Mouse (Mus musculus) embryonic facial prominence, embryonic 15.5 days (tissue): ENCODE results near the gene Sell. TPM values are rescaled to one million over a fixed set of nuclear protein-coding genes. Genes with fewer than 3 reads are reported as not detected.
"Not testable (repeated sequence)": the region's sequence is repeated elsewhere in the genome, so short reads cannot be mapped to it uniquely, and the experiment has no call there.

Experiments used
- ATAC-seq: fragments of 200-750 bp; cut with Nextera tagmentation; 2 replicates; pipeline ENCODE4 v1.8.0; 2017; ENCODE audit warnings: low read depth, moderate TSS enrichment; ENCODE audit not compliant: insufficient number of reproducible peaks, low FRiP score, low TSS enrichment
- H3K27ac ChIP-seq: fragments of 300-500 bp; sonication (generic); replicated peaks from 2 replicates; pipeline ENCODE4 v1.5.1; 2015; ENCODE audit warnings: mild to moderate bottlenecking, inconsistent platforms
- H3K27me3 ChIP-seq: fragments of 300-500 bp; sonication (generic); 2 replicates; pipeline ENCODE4 v1.6.1; 2015; ENCODE audit warnings: inconsistent platforms
- H3K36me3 ChIP-seq: fragments of 300-500 bp; sonication (generic); 2 replicates; pipeline ENCODE4 v1.6.1; 2015; ENCODE audit warnings: mild to moderate bottlenecking, inconsistent platforms
- H3K4me1 ChIP-seq: fragments of 300-500 bp; sonication (generic); 2 replicates; pipeline ENCODE4 v1.6.1; 2015; ENCODE audit warnings: inconsistent platforms
- H3K4me2 ChIP-seq: fragments of 300-500 bp; sonication (generic); replicated peaks from 2 replicates; pipeline ENCODE4 v1.6.1; 2015; ENCODE audit warnings: mild to moderate bottlenecking, inconsistent platforms
- H3K4me3 ChIP-seq: fragments of 300-500 bp; sonication (generic); replicated peaks from 2 replicates; pipeline ENCODE4 v1.5.1; 2015; ENCODE audit warnings: mild to moderate bottlenecking, inconsistent platforms
- H3K9ac ChIP-seq: fragments of 300-500 bp; sonication (generic); 2 replicates; pipeline ENCODE4 v1.6.1; 2015; ENCODE audit warnings: inconsistent platforms
- H3K9me3 ChIP-seq: fragments of 300-500 bp; sonication (generic); replicated peaks from 2 replicates; pipeline ENCODE4 v1.6.1; 2016; ENCODE audit warnings: inconsistent platforms
- WGBS: fragments of 180-500 bp; shearing (Covaris S2); methylation state at CpG from one replicate; pipeline ENCODE4 v1.1.7; 2015; 5-methylcytosine and 5-hydroxymethylcytosine counted together
- polyA plus RNA-seq: library from polyadenylated mRNA; unstranded; fragments of >200 nt; fragmentation: Nextera tagmentation; extraction: Ambion mirVana; gene quantifications from 2 replicates; pipeline ENCODE4 v1.2.1, GENCODE M21; 2015

Gene Sell
- 1.1 and 1.4 TPM in 2 replicates for polyA plus RNA-seq

GRCm38 (mm10) chr1:164061925-164062324 is at the start of gene Sell:
TSS of gene Sell (plus strand) at chr1:164061982.
- no peak within 1 kb of the TSS for H3K4me3 ChIP-seq
- H3K27me3 ChIP-seq: no peaks in the 10 kb centered on the region
- H3K9ac ChIP-seq: no peak within 1 kb of the TSS
- ATAC-seq: no peak
- no peak within 1 kb of the TSS for H3K27ac ChIP-seq
- H3K4me1 ChIP-seq: no peaks in the 10 kb centered on the region
- H3K9me3 ChIP-seq: no peaks in the 10 kb centered on the region
- H3K4me2 ChIP-seq: no peak within 1 kb of the TSS
- H3K36me3 ChIP-seq: no peaks in the 10 kb centered on the region
- WGBS: 89% methylated on average over 4 of the region's 4 CpGs

GRCm38 (mm10) chr1:164014616-164015015 is 47.2 kb upstream of the Sell start:
- no peak for ATAC-seq

GRCm38 (mm10) chr1:164018221-164018896 is 43.4 kb upstream of the Sell start:
- Histone ChIP-seq H3K4me3 (no peak overlapping the region), H3K4me1 (no peaks in the 10 kb centered on the region), H3K9me3 (no peaks in the 10 kb centered on the region), H3K4me2 (no peak overlapping the region), H3K9ac (no peak overlapping the region), H3K36me3 (no peaks in the 10 kb centered on the region), H3K27ac (no peak overlapping the region), H3K27me3 (no peaks in the 10 kb centered on the region)
- no peak for ATAC-seq
- WGBS: 80% methylated on average over 16 of the region's 16 CpGs

More at GRCm38 (mm10) chr1:164014616-164015015, 47.2 kb upstream of the Sell start:
- Histone ChIP-seq H3K27me3 (no peaks in the 10 kb centered on the region), H3K36me3 (no peaks in the 10 kb centered on the region), H3K4me3 (no peak overlapping the region), H3K4me2 (no peak overlapping the region), H3K9me3 (no peaks in the 10 kb centered on the region), H3K4me1 (no peaks in the 10 kb centered on the region), H3K9ac (no peak overlapping the region), H3K27ac (no peak overlapping the region)
- WGBS: 77% methylated on average over 1 of the region's 1 CpGs

- H3K9me3 ChIP-seq: no peaks in the 10 kb centered on the region
- no peaks in the 10 kb centered on the region for H3K36me3 ChIP-seq
- H3K4me1 ChIP-seq: no peaks in the 10 kb centered on the region
- H3K27me3 ChIP-seq: no peaks in the 10 kb centered on the region
- no peak for ATAC-seq
- 77% methylated on average over 6 of the region's 6 CpGs for WGBS
- H3K4me3 ChIP-seq: no peak overlapping the region
- H3K27ac ChIP-seq: no peak overlapping the region
- H3K4me2 ChIP-seq: no peak overlapping the region
- H3K9ac ChIP-seq: no peak overlapping the region
These were observed 42.0 kb upstream of the Sell start for GRCm38 (mm10) chr1:164019789-164020188.

GRCm38 (mm10) chr1:164020746-164021145 is 41.0 kb upstream of the Sell start:
- H3K4me3 ChIP-seq, ATAC-seq, H3K27ac ChIP-seq, H3K27me3 ChIP-seq, H3K36me3 ChIP-seq, H3K9ac ChIP-seq, H3K4me1 ChIP-seq, H3K4me2 ChIP-seq, H3K9me3 ChIP-seq: not testable (repeated sequence)
- WGBS: 84% methylated on average over 3 of the region's 3 CpGs

GRCm38 (mm10) chr1:164022106-164022505 is 39.7 kb upstream of the Sell start:
- not testable (repeated sequence) for H3K4me2 ChIP-seq, H3K27ac ChIP-seq, ATAC-seq, H3K9ac ChIP-seq, H3K4me3 ChIP-seq, H3K27me3 ChIP-seq, H3K36me3 ChIP-seq, H3K4me1 ChIP-seq, H3K9me3 ChIP-seq
- WGBS: 70% methylated on average over 5 of the region's 5 CpGs

GRCm38 (mm10) chr1:164025685-164026084 is 36.1 kb upstream of the Sell start:
- no peaks in the 10 kb centered on the region for H3K27me3 ChIP-seq
- no peak overlapping the region for H3K4me2 ChIP-seq
- H3K36me3 ChIP-seq: no peaks in the 10 kb centered on the region
- 81% methylated on average over 4 of the region's 4 CpGs for WGBS
- H3K27ac ChIP-seq: no peak overlapping the region
- no peak overlapping the region for H3K9ac ChIP-seq
- ATAC-seq: no peak
- H3K4me3 ChIP-seq: no peak overlapping the region
- H3K4me1 ChIP-seq: no peaks in the 10 kb centered on the region
- H3K9me3 ChIP-seq: no peaks in the 10 kb centered on the region

- Histone ChIP-seq H3K9ac (no peak overlapping the region), H3K9me3 (no peaks in the 10 kb centered on the region), H3K4me2 (no peak overlapping the region), H3K36me3 (no peaks in the 10 kb centered on the region), H3K27me3 (no peaks in the 10 kb centered on the region), H3K4me3 (no peak overlapping the region), H3K4me1 (no peaks in the 10 kb centered on the region), H3K27ac (no peak overlapping the region)
- WGBS: 50% methylated on average over 5 of the region's 5 CpGs
- ATAC-seq: no peak
These were observed 34.4 kb upstream of the Sell start for GRCm38 (mm10) chr1:164027416-164027815.

- H3K27me3 ChIP-seq: no peaks in the 10 kb centered on the region
- no peak overlapping the region for H3K27ac ChIP-seq
- no peaks in the 10 kb centered on the region for H3K36me3 ChIP-seq
- H3K4me1 ChIP-seq: no peaks in the 10 kb centered on the region
- no peak for ATAC-seq
- no peak overlapping the region for H3K9ac ChIP-seq
- H3K4me2 ChIP-seq: no peak overlapping the region
- H3K4me3 ChIP-seq: no peak overlapping the region
- 62% methylated on average over 10 of the region's 10 CpGs for WGBS
- no peaks in the 10 kb centered on the region for H3K9me3 ChIP-seq
These were observed 21.2 kb upstream of the Sell start for GRCm38 (mm10) chr1:164040385-164041135.

GRCm38 (mm10) chr1:164043549-164043948 is 18.2 kb upstream of the Sell start:
- no peak overlapping the region for H3K27ac ChIP-seq
- no peak overlapping the region for H3K4me3 ChIP-seq
- H3K9me3 ChIP-seq: no peaks in the 10 kb centered on the region
- ATAC-seq: no peak
- H3K27me3 ChIP-seq: no peaks in the 10 kb centered on the region
- H3K4me2 ChIP-seq: no peak overlapping the region
- H3K4me1 ChIP-seq: no peaks in the 10 kb centered on the region
- no peaks in the 10 kb centered on the region for H3K36me3 ChIP-seq
- WGBS: 66% methylated on average over 3 of the region's 3 CpGs
- H3K9ac ChIP-seq: no peak overlapping the region

- Histone ChIP-seq H3K9me3 (no peaks in the 10 kb centered on the region), H3K27ac (no peak within 1 kb of the TSS), H3K4me1 (no peaks in the 10 kb centered on the region), H3K4me2 (no peak within 1 kb of the TSS), H3K4me3 (no peak within 1 kb of the TSS), H3K36me3 (no peaks in the 10 kb centered on the region), H3K27me3 (no peaks in the 10 kb centered on the region), H3K9ac (no peak within 1 kb of the TSS)
- WGBS: 85% methylated on average over 5 of the region's 5 CpGs
- no peak for ATAC-seq
These were observed 13.8 kb upstream of the Sell start, which contains the start of gene Sele for GRCm38 (mm10) chr1:164047934-164048333. TSS of gene Sele (plus strand) at chr1:164048234.
